Mouse (Mus musculus): ENCODE measurements at regions not wholly inside any gene's neighbourhood (a gene's known extent, or its start where the extent isn't known, plus 50 kb on each side); places are given as distances from the start of the nearest gene placed in this dataset.

GRCm38 (mm10) chr4:45591405-45592315 is 59.4 kb upstream of the Shb start:
- Histone ChIP-seq H3K4me3 (peak overlapping the region; percentile 46), H3K4me1 (peaks cover 23% of the 10 kb centered on the region), H3K27ac (replicated peaks) (peak overlapping the region; percentile 58; the same call in 1 of the 2 replicates), H3K9me3 (no peaks in the 10 kb centered on the region), H3K36me3 (replicated peaks) (no peaks in the 10 kb centered on the region), H3K27me3 (replicated peaks; ENCODE audit: low read depth, poor library complexity, severe bottlenecking) (peaks cover 62% of the 10 kb centered on the region)
- peak; percentile 33 for DNase-seq (ENCODE audit: low spot score)
- WGBS: 3% methylated on average over 23 of the region's 23 CpGs

- Histone ChIP-seq H3K4me1 (peaks cover 23% of the 10 kb centered on the region), H3K36me3 (replicated peaks) (no peaks in the 10 kb centered on the region), H3K27me3 (replicated peaks; ENCODE audit: low read depth, poor library complexity, severe bottlenecking) (peaks cover 70% of the 10 kb centered on the region), H3K9me3 (no peaks in the 10 kb centered on the region), H3K4me3 (peak overlapping the region; percentile 46), H3K27ac (replicated peaks) (no peak overlapping the region)
- WGBS: 9% methylated on average over 2 of the region's 2 CpGs
- no peak for DNase-seq (ENCODE audit: low spot score)
Measured at GRCm38 (mm10) chr4:45590836-45591235, 58.6 kb upstream of the Shb start.

- 24% methylated on average over 3 of the region's 3 CpGs for WGBS
Measured at GRCm38 (mm10) chr4:45588322-45588721, 56.1 kb upstream of the Shb start.

GRCm38 (mm10) chr4:45587202-45587601 is 54.9 kb upstream of the Shb start:
- 67% methylated on average over 2 of the region's 2 CpGs for WGBS
- Histone ChIP-seq H3K4me1 (peaks cover 25% of the 10 kb centered on the region), H3K9me3 (no peaks in the 10 kb centered on the region), H3K36me3 (replicated peaks) (no peaks in the 10 kb centered on the region), H3K27ac (replicated peaks) (no peak overlapping the region), H3K4me3 (no peak overlapping the region), H3K27me3 (replicated peaks; ENCODE audit: low read depth, poor library complexity, severe bottlenecking) (peaks cover 90% of the 10 kb centered on the region)
- DNase-seq (ENCODE audit: low spot score): no peak

More at GRCm38 (mm10) chr4:45588322-45588721, 56.1 kb upstream of the Shb start:
- Histone ChIP-seq H3K27ac (replicated peaks) (no peak overlapping the region), H3K9me3 (no peaks in the 10 kb centered on the region), H3K27me3 (replicated peaks; ENCODE audit: low read depth, poor library complexity, severe bottlenecking) (peaks cover 95% of the 10 kb centered on the region), H3K36me3 (replicated peaks) (no peaks in the 10 kb centered on the region), H3K4me1 (peaks cover 32% of the 10 kb centered on the region), H3K4me3 (no peak overlapping the region)
- no peak for DNase-seq (ENCODE audit: low spot score)

- H3K27me3 ChIP-seq (replicated peaks; ENCODE audit: low read depth, poor library complexity, severe bottlenecking): peaks cover 85% of the 10 kb centered on the region
- H3K4me1 ChIP-seq: peaks cover 17% of the 10 kb centered on the region
- H3K9me3 ChIP-seq: no peaks in the 10 kb centered on the region
- no peak for DNase-seq (ENCODE audit: low spot score)
- no peak overlapping the region for H3K4me3 ChIP-seq
- H3K27ac ChIP-seq (replicated peaks): no peak overlapping the region
- 41% methylated on average over 2 of the region's 2 CpGs for WGBS
- H3K36me3 ChIP-seq (replicated peaks): no peaks in the 10 kb centered on the region
Measured at GRCm38 (mm10) chr4:45586310-45586709, 54.0 kb upstream of the Shb start.

GRCm38 (mm10) chr4:45585188-45585820 is 53.0 kb upstream of the Shb start:
- WGBS: 52% methylated on average over 8 of the region's 8 CpGs
- no peak for DNase-seq (ENCODE audit: low spot score)
- Histone ChIP-seq H3K9me3 (no peaks in the 10 kb centered on the region), H3K27ac (replicated peaks) (no peak overlapping the region), H3K36me3 (replicated peaks) (no peaks in the 10 kb centered on the region), H3K4me1 (peaks cover 19% of the 10 kb centered on the region), H3K4me3 (no peak overlapping the region), H3K27me3 (replicated peaks; ENCODE audit: low read depth, poor library complexity, severe bottlenecking) (peaks cover 85% of the 10 kb centered on the region)

GRCm38 (mm10) chr4:45583966-45584365 is 51.7 kb upstream of the Shb start:
- no peaks in the 10 kb centered on the region for H3K36me3 ChIP-seq (replicated peaks)
- H3K4me1 ChIP-seq: peaks cover 30% of the 10 kb centered on the region
- no peak for DNase-seq (ENCODE audit: low spot score)
- H3K9me3 ChIP-seq: no peaks in the 10 kb centered on the region
- no peak overlapping the region for H3K27ac ChIP-seq (replicated peaks)
- 58% methylated on average over 4 of the region's 4 CpGs for WGBS
- H3K27me3 ChIP-seq (replicated peaks; ENCODE audit: low read depth, poor library complexity, severe bottlenecking): peaks cover 74% of the 10 kb centered on the region
- no peak overlapping the region for H3K4me3 ChIP-seq

- Histone ChIP-seq H3K27me3 (replicated peaks; ENCODE audit: low read depth, poor library complexity, severe bottlenecking) (peaks cover 60% of the 10 kb centered on the region), H3K9me3 (no peaks in the 10 kb centered on the region)
- WGBS: 86% methylated on average over 5 of the region's 5 CpGs
Measured at GRCm38 (mm10) chr4:45582496-45582895, 50.2 kb upstream of the Shb start.

More at GRCm38 (mm10) chr4:45582496-45582895, 50.2 kb upstream of the Shb start:
- Histone ChIP-seq H3K27ac (replicated peaks) (no peak overlapping the region), H3K36me3 (replicated peaks) (no peaks in the 10 kb centered on the region), H3K4me3 (no peak overlapping the region), H3K4me1 (peaks cover 45% of the 10 kb centered on the region)
- no peak for DNase-seq (ENCODE audit: low spot score)

Measured in embryonic facial prominence, embryonic 10.5 days (tissue).